Mouse (Mus musculus) ES-E14 (cell line): ENCODE measurements around the gene Gsta4.

ENCODE experiments used
- CHD2 ChIP-seq: IDR thresholded peaks from 2 replicates; pipeline ENCODE4 v1.6.1; 2014; ENCODE audit warnings: mild to moderate bottlenecking, low read depth, low read length, inconsistent platforms
- ZC3H11A ChIP-seq: IDR thresholded peaks from 2 replicates; pipeline ENCODE4 v1.6.1; 2012; ENCODE audit warnings: low read depth, mild to moderate bottlenecking, inconsistent platforms, low read length, borderline replicate concordance
- ZNF384 ChIP-seq: IDR thresholded peaks from 2 replicates; pipeline ENCODE4 v1.6.1; 2012; ENCODE audit warnings: low read depth, low read length, inconsistent platforms

DNA sequence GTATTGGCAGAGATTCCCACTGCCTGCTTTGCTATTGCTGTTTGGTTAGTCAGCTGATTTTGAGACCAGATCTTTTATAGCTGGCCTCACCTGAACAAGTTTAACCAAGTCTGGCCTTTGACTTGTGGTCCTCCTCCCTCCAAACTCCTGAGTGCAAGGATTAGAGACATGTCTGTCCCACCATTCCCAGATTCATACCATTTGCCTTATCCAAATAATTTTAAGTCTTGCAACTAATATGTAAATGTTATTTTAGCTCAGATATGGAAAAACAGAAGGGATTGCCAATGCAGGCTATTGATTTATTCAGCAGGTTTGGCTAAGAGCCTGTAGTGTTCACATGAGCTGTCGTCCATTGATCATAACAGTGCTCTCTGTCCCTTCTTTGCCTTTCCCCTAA is 25.4 kb upstream of the Gsta4 start:
- TF ChIP-seq ZNF384: no peak
- TF ChIP-seq ZC3H11A: no peak
- no peak for TF ChIP-seq CHD2
